Mouse (Mus musculus) heart, embryonic 13.5 days (tissue): ENCODE results near the gene Mdc1. TPM values are rescaled to one million over a fixed set of nuclear protein-coding genes. Genes with fewer than 3 reads are reported as not detected.

Source experiments
- ATAC-seq: fragments of 200-750 bp; cut with Nextera tagmentation; 2 replicates; pipeline ENCODE4 v1.8.0; 2017; ENCODE audit warnings: moderate TSS enrichment; ENCODE audit not compliant: insufficient number of reproducible peaks, low FRiP score, low TSS enrichment; ENCODE audit errors: extremely low read depth
- H3K27ac ChIP-seq: fragments of 300-500 bp; sonication (generic); replicated peaks from 2 replicates; pipeline ENCODE4 v1.5.1; 2015; ENCODE audit warnings: moderate library complexity, mild to moderate bottlenecking, inconsistent platforms
- H3K27me3 ChIP-seq: fragments of 300-500 bp; sonication (generic); replicated peaks from 2 replicates; pipeline ENCODE4 v1.6.1; 2015; ENCODE audit warnings: mild to moderate bottlenecking, inconsistent platforms
- H3K36me3 ChIP-seq: fragments of 300-500 bp; sonication (generic); 2 replicates; pipeline ENCODE4 v1.6.1; 2015; ENCODE audit warnings: mild to moderate bottlenecking, inconsistent platforms
- H3K4me1 ChIP-seq: fragments of 300-500 bp; sonication (generic); 2 replicates; pipeline ENCODE4 v1.6.1; 2015; ENCODE audit warnings: inconsistent platforms
- H3K4me2 ChIP-seq: fragments of 300-500 bp; sonication (generic); 2 replicates; pipeline ENCODE4 v1.6.1; 2015; ENCODE audit warnings: inconsistent platforms, mild to moderate bottlenecking, moderate library complexity
- H3K4me3 ChIP-seq: fragments of 300-500 bp; sonication (generic); 2 replicates; pipeline ENCODE4 v1.5.1; 2015; ENCODE audit warnings: moderate library complexity, mild to moderate bottlenecking, inconsistent platforms
- H3K9ac ChIP-seq: fragments of 300-500 bp; sonication (generic); 2 replicates; pipeline ENCODE4 v1.6.1; 2015; ENCODE audit warnings: inconsistent platforms, mild to moderate bottlenecking, moderate library complexity
- H3K9me3 ChIP-seq: fragments of 300-500 bp; sonication (generic); 2 replicates; pipeline ENCODE4 v1.6.1; 2016; ENCODE audit warnings: inconsistent platforms
- WGBS: fragments of 180-500 bp; shearing (Covaris S2); methylation state at CpG from one replicate; pipeline ENCODE4 v1.1.7; 2015; ENCODE audit warnings: mixed read lengths; 5-methylcytosine and 5-hydroxymethylcytosine counted together
- polyA plus RNA-seq: library from polyadenylated mRNA; unstranded; fragments of >200 nt; fragmentation: Nextera tagmentation; extraction: Ambion mirVana; gene quantifications from 2 replicates; pipeline ENCODE4 v1.2.1, GENCODE M21; 2015

Mdc1 gene
- polyA plus RNA-seq, 1 experiment from 2014 or later, result 18.4 TPM

GRCm38 (mm10) chr17:35859835-35860234, 18.5 kb downstream of the Mdc1 start:
- no peaks in the 10 kb centered on the region for H3K9me3 ChIP-seq
- 42% methylated on average over 2 of the region's 2 CpGs for WGBS
- no peak overlapping the region for H3K27ac ChIP-seq
- no peak overlapping the region for H3K4me2 ChIP-seq
- no peak for ATAC-seq
- no peak overlapping the region for H3K9ac ChIP-seq
- H3K27me3 ChIP-seq, result no peaks in the 10 kb centered on the region
- H3K4me1 ChIP-seq, result peaks cover 20% of the 10 kb centered on the region
- peaks cover 42% of the 10 kb centered on the region for H3K36me3 ChIP-seq
- H3K4me3 ChIP-seq, result no peak overlapping the region

- H3K9me3 ChIP-seq, result no peaks in the 10 kb centered on the region
- H3K27me3 ChIP-seq, result no peaks in the 10 kb centered on the region
- H3K4me2 ChIP-seq, result peak overlapping the region; percentile 78
- no peak for ATAC-seq
- peak overlapping the region; percentile 87 for H3K4me3 ChIP-seq
- peaks cover 34% of the 10 kb centered on the region for H3K36me3 ChIP-seq
- WGBS, result 5% methylated on average over 12 of the region's 12 CpGs
- peak overlapping the region; percentile 95 for H3K27ac ChIP-seq
- H3K9ac ChIP-seq, result peak overlapping the region; percentile 89
- peaks cover 25% of the 10 kb centered on the region for H3K4me1 ChIP-seq
Observed at GRCm38 (mm10) chr17:35860831-35861197, 19.5 kb downstream of the Mdc1 start.

GRCm38 (mm10) chr17:35861198-35861857, 20.0 kb downstream of the Mdc1 start, which contains the start of gene Nrm:
Nrm (plus strand) TSS chr17:35861318.
- WGBS, result 1% methylated on average over 47 of the region's 47 CpGs
- H3K4me2 ChIP-seq, result peak within 1 kb of the TSS; percentile 78
- peaks cover 33% of the 10 kb centered on the region for H3K36me3 ChIP-seq
- peak within 1 kb of the TSS; percentile 95 for H3K27ac ChIP-seq
- ATAC-seq, result peak; percentile 85
- no peaks in the 10 kb centered on the region for H3K9me3 ChIP-seq
- no peaks in the 10 kb centered on the region for H3K27me3 ChIP-seq
- peak within 1 kb of the TSS; percentile 89 for H3K9ac ChIP-seq
- H3K4me3 ChIP-seq, result peak within 1 kb of the TSS; percentile 87
- peaks cover 25% of the 10 kb centered on the region for H3K4me1 ChIP-seq

GRCm38 (mm10) chr17:35864832-35865353, 23.6 kb downstream of the Mdc1 start:
- Histone ChIP-seq H3K27me3 (no peaks in the 10 kb centered on the region), H3K36me3 (peaks cover 8% of the 10 kb centered on the region; the same call in 1 of the 2 replicates), H3K4me1 (peaks cover 55% of the 10 kb centered on the region), H3K9ac (peak overlapping the region; percentile 91), H3K4me2 (peak overlapping the region; percentile 96), H3K4me3 (peak overlapping the region; percentile 68), H3K27ac (peak overlapping the region; percentile 97), H3K9me3 (no peaks in the 10 kb centered on the region)
- WGBS, result 29% methylated on average over 10 of the region's 10 CpGs
- ATAC-seq, result no peak

- peak within 1 kb of the TSS; percentile 97 for H3K27ac ChIP-seq
- peak; percentile 31; the same call in 1 of the 2 replicates for ATAC-seq
Observed at GRCm38 (mm10) chr17:35865481-35866280, 24.4 kb downstream of the Mdc1 start, which contains the start of gene Ppp1r18. Ppp1r18 (plus strand) TSS chr17:35865593.

GRCm38 (mm10) chr17:35866281-35866831, 25.0 kb downstream of the Mdc1 start:
- Histone ChIP-seq H3K27me3 (no peaks in the 10 kb centered on the region), H3K9ac (peak overlapping the region; percentile 91), H3K9me3 (no peaks in the 10 kb centered on the region), H3K4me1 (peaks cover 63% of the 10 kb centered on the region), H3K27ac (peak overlapping the region; percentile 97), H3K4me2 (peak overlapping the region; percentile 96), H3K4me3 (peak overlapping the region; percentile 68), H3K36me3 (peaks cover 17% of the 10 kb centered on the region)
- ATAC-seq, result peak; percentile 44; the same call in 1 of the 2 replicates
- WGBS, result 0% methylated on average over 30 of the region's 38 CpGs

More at GRCm38 (mm10) chr17:35865481-35866280, 24.4 kb downstream of the Mdc1 start, which contains the start of gene Ppp1r18:
- Histone ChIP-seq H3K36me3 (peaks cover 11% of the 10 kb centered on the region), H3K4me2 (peak within 1 kb of the TSS; percentile 96), H3K27me3 (no peaks in the 10 kb centered on the region), H3K4me3 (peak within 1 kb of the TSS; percentile 68), H3K4me1 (peaks cover 59% of the 10 kb centered on the region), H3K9ac (peak within 1 kb of the TSS; percentile 91), H3K9me3 (no peaks in the 10 kb centered on the region)
- 1% methylated on average over 46 of the region's 48 CpGs for whole genome bisulfite sequencing

GRCm38 (mm10) chr17:35866911-35867890, 25.9 kb downstream of the Mdc1 start:
- ATAC-seq, result no peak

GRCm38 (mm10) chr17:35868165-35868820, 27.0 kb downstream of the Mdc1 start:
- no peaks in the 10 kb centered on the region for H3K27me3 ChIP-seq
- peaks cover 72% of the 10 kb centered on the region for H3K4me1 ChIP-seq
- no peak for ATAC-seq
- H3K36me3 ChIP-seq, result peaks cover 30% of the 10 kb centered on the region
- no peaks in the 10 kb centered on the region for H3K9me3 ChIP-seq
- H3K4me2 ChIP-seq, result peak overlapping the region; percentile 96
- H3K27ac ChIP-seq, result peak overlapping the region; percentile 97
- H3K9ac ChIP-seq, result peak overlapping the region; percentile 91
- WGBS, result 23% methylated on average over 15 of the region's 17 CpGs
- H3K4me3 ChIP-seq, result peak overlapping the region; percentile 68

More at GRCm38 (mm10) chr17:35866911-35867890, 25.9 kb downstream of the Mdc1 start:
- Histone ChIP-seq H3K4me3 (peak overlapping the region; percentile 68), H3K4me1 (peaks cover 62% of the 10 kb centered on the region), H3K9me3 (no peaks in the 10 kb centered on the region), H3K27ac (peak overlapping the region; percentile 97), H3K36me3 (peaks cover 23% of the 10 kb centered on the region), H3K27me3 (no peaks in the 10 kb centered on the region), H3K4me2 (peak overlapping the region; percentile 96), H3K9ac (peak overlapping the region; percentile 91)
- WGBS, result 7% methylated on average over 26 of the region's 26 CpGs

GRCm38 (mm10) chr17:35868961-35869345, 27.6 kb downstream of the Mdc1 start:
- no peaks in the 10 kb centered on the region for H3K27me3 ChIP-seq
- peak overlapping the region; percentile 68 for H3K4me3 ChIP-seq
- H3K9ac ChIP-seq, result peak overlapping the region; percentile 91
- 5% methylated on average over 7 of the region's 7 CpGs for WGBS
- peaks cover 33% of the 10 kb centered on the region for H3K36me3 ChIP-seq
- H3K9me3 ChIP-seq, result no peaks in the 10 kb centered on the region
- peak overlapping the region; percentile 97 for H3K27ac ChIP-seq
- H3K4me2 ChIP-seq, result peak overlapping the region; percentile 96
- peaks cover 78% of the 10 kb centered on the region for H3K4me1 ChIP-seq
- ATAC-seq, result no peak
